Mouse (Mus musculus): Measurements from ENCODE around the gene Etv3.
"Not testable (repeated sequence)": the region's sequence is repeated elsewhere in the genome, so short reads cannot be mapped to it uniquely, and the experiment has no call there.

Etv3 gene

DNA sequence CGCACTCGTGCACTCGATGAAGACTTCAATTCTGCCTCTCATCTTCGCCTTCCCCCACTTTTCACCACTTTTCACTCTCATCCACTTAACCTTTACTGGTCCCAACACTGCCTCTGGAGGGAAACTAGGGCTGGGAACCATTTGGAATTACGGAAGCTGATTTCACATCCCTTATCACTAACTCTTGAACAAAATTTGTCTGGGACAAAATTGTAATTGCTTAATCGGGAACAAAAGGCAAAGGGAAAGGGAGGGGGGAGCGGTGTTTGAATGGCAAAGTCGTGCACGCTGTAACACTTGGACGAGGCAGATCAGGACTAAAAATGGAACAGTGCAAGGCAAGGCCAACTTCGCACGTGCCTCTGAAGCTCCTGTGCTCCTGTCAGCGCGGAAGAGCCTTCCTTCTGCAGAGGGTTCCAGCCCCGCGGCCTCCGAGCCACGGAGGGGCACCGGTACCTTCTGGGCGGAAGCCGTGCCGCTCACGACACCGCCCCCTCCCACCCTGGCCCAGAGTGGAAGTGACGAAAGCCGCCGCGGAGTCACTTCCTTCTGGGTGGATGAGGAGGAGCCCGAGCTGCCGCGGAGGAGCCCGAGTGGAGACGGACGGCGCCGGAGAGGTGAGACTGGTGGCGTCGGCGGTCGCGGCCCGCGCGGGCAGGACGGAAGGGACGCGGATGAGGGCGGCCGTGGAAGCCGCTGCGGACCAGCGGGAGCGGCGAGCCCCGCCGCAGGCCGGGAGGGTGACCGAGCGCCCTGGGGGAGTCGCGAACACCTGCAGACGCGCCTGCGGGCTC is at the start of gene Etv3:
TSS of gene Etv3 (plus strand) at position 365 of the 794 bp plus-strand sequence.
- DNase-seq (ENCODE audit: low spot score) = peak; percentile 65

DNA sequence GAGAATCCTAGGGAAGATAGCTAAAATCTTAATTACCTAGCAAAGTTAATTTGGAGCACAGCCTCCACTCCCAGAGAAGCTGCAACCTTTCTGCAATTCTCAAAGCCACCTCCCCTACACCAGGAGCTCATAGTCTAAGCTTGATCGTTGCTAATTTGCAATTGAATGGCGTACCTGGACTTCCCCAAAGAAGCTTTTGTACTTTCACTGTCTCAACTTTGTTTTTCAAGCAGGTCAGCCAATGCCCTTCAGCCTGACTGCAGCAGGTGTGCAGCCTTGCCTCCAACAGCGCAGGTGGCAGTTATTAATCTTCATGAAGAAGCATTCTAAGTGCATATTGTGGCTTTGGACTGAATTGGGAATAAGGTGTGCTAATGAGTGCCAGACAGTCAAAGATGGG is 47.3 kb upstream of the Etv3 start:
- not testable (repeated sequence) for DNase-seq (ENCODE audit: low spot score)

DNA sequence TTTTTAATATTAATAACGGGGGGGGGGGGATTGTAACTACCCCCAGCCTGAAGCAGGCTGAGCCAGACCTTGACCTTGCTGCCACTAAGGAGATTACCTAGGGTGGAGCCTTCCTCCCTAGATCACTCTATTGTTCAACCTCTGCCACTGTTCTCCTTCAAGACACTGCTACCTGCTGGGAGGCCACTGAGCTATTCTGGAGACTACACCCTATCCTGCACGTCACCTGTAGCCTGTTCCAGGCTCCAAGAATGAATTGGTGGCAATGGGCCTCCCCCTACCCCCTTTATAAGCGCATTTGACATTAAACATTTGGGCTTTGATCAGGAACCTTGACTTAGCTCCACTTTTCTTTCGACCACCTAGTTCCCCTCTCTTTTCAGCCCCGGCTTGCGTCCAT is 46.6 kb upstream of the Etv3 start:
- not testable (repeated sequence) for DNase-seq (ENCODE audit: low spot score)

DNA sequence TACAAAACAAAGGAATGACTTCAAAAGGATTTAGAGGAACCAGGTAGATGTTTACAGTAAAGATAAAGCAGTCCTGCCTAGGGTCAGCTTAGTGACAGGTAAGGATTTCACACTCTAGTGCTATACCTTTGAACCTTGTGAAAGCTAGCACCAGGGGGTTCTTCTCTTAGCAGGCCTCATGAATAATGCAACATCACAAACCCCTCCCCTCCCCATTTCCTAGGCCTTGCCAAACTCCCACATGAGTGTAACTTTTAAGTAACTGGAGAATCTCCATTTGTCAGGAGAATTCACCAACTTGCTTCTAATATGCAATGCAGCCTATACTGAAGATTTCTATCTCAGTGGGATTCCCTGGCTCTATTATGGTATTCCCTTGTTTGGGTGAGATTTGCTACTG is 46.0 kb upstream of the Etv3 start:
- not testable (repeated sequence) for DNase-seq (ENCODE audit: low spot score)

DNA sequence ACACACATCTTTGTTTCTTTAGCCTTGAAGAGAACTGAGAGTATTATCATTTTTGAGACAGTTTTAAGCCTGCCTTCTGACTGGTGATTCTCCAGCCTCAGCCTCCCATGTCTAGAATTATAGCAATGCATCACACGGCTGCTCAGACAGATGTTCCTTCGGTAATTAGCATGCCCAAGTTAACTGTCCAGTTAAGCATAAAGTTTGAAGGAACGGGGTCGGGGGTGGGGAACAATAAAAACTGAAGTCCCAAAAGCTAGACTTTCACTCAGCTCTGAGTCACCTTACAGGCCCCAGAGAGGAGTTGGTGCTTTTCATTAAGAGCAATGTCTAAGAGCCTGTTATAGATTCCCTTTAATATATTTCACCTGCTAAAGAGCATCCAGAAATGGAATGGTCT is 37.8 kb upstream of the Etv3 start:
- no peak for DNase-seq (ENCODE audit: low spot score)

DNA sequence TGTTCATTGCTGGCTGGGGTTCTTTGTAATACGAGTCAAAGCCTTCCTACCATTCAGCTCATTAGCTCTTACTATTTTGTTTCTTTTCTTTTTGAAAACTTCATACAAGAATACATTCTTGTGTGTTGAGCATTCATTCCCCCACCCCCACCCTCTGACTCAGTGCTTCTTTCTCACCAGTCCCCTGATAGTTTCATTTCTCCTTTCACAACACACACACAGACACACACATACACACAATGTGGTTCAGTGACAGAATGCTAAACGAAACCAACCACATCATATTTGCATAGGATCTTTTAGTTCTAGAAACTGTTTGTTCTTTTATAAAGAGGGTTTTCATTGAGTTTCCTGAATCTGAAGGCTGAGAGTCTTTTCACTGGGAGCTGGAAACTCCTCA is 37.3 kb upstream of the Etv3 start:
- DNase-seq (ENCODE audit: low spot score) = no peak

DNA sequence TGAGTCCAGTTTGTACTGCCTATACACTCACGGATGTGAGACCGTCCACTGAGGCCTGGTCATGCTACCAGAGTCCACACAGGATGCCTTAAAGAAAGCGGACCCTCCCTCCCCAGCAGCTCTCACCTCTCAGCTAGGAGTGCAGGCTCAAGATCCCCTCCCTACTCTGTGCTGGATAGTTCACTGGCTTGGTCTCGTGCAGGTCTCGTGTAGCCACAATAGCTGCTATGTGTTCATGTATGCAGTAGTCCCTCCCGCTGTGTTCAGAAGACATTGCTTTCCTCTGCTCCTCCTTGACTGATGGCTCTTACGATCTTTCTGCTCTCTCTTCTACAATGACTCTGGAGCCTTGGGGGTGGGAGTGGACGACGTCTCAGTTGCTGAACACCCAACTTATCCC is 26.9 kb upstream of the Etv3 start:
- DNase-seq (ENCODE audit: low spot score) = no peak

DNA sequence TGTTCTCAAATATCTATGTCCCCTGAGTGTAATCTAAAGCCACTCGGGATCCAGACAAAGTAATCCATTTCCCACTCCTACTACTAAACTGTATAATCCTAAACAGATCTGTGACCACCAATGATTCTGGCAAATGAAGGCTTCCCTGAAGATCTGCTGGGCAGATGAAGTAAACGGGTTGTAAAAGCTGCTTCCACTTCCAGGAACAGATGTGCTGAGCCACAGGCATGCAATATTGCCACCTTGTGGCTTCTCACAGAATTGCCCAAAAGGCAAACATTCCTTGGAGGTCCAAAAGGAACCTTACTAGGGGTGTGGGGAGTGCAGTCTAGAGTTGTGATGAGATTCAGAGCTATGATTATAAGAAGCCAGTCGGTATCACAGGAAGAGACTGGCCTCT is 26.1 kb upstream of the Etv3 start:
- DNase-seq (ENCODE audit: low spot score) = peak; percentile 30

DNA sequence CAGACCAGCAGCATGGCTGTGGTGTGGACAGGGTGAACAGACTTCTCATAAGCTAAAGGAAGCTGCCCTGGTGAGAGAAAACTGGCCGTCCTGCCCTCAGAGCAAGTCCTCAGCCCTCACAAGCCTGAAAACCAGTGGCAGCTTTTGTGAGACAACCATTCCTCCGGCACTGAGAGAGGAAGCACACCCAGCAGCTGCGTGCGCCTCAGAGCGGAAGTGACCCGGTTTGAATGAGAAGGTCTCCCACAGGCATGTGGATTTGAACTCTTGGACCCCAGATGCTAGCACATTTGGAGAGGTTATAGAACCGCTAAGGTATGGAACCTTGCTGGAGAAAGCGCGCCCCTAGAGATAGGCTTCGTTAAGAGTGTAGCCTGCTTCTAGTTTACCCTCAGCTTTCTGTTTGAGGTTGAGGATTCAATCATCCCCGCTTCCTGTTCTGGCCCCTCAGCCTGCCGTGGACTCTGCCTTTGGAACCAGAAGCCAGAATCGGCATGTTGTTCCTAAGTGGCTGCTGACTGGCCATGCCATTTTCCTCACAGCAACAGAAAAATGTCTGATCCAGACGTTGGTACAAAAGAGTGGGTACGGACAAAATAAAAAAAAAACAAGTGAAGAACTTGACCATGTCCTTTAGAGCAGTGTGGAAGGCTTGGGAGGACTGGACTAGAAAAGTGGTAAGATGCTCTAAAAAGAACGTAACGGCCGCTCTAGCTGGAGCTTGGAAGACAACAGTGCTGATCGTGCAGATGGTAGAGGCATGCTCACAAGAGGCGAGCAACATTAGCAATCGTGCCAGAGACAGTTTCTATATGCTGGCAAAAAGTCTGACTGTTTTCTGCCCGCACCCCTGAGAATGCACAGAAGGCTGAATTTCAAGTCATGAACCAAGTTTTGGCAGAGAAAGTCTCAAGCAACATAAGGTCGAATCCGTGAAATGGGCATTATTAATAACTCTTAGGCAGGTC is 24.8 kb upstream of the Etv3 start:
- no peak for DNase-seq (ENCODE audit: low spot score)

DNA sequence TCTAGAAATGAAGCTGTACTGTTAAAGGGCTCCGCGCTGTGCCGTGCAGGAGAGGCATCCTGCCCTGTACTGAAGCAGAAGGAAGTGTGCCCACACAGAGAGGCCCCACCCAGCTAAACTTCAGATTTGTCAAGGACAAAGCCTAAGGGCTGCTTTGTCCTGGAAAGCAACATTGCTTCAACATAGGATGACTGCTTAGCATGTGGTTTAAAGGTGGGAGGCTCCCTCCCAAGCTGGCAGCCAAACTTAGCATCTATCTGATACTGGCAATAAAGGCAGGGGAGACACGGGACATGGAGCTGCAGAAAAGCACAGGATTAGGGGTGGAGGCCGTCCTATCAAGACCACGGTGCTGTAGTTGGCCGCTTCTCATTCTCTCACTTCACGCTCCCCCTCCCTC is 24.1 kb upstream of the Etv3 start:
- DNase-seq (ENCODE audit: low spot score) = no peak

DNA sequence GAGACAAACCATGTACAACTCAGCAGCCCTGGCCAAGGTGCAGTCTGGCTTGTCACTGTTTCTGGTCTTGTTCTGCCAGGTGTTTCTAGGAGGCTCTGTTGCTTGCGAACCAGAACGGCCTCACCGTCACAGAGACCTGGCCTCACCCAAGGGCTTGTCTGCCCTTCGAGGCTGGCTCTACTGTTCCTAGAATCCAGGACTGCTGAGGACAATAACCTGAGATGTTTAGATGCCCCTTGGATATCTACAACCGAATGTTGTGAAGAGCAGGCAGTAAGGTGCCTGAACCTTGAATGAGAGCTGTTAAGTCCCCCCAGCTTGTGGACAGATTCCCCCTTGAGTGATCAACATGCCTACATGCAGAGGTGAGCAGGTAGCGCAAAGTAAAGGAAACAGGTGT is 22.4 kb upstream of the Etv3 start:
- no peak for DNase-seq (ENCODE audit: low spot score)

DNA sequence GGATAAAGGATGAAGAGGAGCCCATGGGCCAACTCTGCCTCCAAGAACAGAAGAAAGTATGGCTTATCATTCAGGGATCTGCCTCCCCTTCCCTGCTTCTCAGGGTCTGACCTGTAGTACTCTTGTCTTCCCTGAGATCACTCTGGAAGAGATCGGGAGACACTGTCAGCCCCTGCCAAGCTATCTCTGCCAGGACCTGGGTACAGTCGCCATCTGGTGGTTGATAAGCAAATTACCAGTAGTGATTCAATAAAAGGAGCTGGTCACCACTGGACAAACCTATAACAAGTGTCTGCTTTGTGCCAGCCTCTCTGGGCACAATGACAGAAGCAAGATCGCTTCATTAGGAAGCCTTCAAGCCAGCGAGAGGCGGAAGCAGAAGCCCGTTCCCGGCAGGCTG is 20.9 kb upstream of the Etv3 start:
- no peak for DNase-seq (ENCODE audit: low spot score)

DNA sequence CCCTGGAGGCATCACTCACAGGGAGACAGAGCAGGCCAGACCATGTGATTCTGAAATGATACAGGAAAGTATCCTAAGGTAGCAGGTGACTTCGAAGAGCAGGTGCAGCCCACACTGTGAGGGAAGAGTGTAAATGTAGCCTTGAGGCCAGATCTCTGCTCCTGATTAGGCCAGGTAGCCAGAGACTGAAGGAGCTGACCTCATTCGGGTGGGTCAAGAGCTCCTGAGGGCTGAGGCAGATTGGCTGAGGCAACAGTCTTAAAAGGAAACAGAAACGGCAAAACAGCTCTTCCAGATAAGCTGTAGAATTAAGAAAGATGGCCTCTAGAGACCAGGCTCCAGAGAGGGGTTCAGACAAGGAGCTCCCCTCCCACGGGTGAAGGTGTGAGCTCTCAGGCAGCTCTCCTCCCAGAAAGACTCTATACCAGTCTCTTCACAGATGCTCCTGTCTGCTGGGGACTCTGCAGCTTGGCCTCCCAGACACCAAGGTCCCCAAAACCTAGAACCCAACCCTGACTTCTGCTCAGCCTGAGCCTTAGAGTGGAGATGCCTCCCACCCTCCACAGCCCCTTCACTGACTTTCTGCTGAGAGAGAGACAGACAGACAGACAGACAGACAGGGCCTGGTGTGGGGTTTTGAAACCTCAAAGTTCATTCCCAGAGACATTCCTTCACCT is 20.3 kb upstream of the Etv3 start:
- no peak for DNase-seq (ENCODE audit: low spot score)

DNA sequence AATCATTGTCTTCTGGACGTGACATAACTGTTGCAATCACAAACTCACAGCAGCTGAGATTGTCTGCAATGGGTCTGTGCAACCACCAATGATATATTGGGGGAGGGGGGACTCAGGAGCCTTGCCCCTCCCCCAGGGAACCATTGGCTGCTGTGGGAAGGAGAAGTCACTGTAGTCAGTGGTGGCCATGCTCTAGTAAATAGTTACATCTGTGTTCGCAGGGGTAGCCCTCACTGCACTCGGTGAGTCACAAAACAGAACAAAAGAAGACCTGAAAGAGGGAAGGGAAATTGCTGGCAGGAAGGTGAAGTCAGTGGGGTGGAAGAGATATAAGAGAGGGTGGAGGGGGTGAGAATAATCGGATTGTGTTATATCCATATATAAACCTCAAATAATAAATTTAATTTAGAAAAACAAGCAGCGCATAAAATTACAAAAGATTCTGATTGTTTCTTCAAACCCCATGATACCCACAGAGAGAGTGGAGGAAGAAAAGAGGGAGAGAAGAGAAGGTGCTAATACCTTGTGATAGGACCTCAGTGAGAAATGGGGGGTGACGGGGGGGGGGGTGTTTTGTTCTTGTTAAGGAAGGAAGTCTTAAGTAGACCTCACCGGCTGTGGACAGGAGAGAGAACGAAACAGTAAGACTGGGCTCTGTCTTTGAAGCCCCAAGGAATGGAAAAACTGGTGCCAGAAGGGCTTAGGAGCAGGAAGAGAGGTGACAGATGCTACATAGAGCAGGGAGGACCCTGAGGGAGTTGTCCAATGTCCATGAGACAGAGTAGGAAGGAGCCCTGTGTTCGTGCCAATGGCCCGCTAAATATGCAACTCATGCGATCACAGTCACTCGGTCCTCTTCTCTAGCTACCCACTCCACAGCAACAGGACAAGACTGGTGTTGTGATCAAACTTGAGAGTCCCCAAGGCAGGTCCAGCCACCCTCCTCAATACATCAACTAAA is 18.5 kb upstream of the Etv3 start:
- DNase-seq (ENCODE audit: low spot score) = no peak

DNA sequence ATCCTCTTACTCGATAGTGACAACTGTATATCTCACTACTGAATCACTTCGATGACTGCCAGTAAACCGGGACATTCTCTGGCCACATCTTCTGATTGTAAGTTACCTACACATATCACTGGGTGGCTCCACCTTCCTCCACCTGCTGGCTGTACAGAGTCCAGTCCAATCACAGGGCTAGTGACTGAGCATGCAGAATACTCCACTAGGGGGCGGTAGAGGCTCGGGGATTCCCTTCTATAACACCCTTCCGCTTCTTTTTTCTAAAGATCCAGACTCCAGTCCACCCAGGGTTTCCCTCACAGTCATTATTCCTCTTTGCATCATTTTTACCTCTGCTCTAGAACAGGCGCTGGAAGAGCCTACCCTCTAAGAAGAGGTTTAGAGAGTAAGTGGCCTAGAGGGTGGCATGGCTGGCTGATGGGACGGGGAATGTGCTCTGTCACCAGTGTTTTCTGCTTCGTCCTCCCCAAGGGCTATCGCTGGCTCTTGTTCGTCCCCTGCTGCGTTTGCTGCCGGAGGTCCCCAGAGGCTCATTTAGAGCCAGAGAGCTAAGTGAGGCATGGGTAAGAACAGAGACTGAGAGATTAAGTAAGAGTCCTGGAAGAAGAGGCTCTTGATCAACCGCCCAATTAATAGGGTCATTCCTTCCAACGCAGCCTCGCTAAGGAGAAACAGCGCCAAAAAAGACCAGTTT is 16.9 kb upstream of the Etv3 start:
- peak; percentile 65 for DNase-seq (ENCODE audit: low spot score)

DNA sequence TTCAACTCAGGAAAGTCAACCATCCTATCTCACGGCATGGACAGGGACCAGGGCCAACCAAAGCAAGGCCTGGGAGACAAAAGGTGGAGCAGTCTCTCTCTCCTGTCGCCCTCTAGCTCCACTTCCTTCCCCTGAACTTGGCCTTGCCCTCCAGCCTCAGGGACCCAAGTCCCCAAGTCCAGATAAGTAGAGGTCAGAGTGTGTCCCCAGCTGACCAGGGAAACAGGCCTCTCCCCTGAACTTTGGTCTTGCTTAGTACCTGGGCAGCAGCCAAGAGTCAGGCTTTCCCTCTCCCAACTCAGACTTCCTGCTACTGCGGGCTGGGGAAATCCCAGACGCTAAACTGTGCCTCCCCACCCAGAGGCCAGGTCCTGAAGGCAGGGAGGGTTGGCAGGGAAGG is 16.1 kb upstream of the Etv3 start:
- DNase-seq (ENCODE audit: low spot score) = no peak

DNA sequence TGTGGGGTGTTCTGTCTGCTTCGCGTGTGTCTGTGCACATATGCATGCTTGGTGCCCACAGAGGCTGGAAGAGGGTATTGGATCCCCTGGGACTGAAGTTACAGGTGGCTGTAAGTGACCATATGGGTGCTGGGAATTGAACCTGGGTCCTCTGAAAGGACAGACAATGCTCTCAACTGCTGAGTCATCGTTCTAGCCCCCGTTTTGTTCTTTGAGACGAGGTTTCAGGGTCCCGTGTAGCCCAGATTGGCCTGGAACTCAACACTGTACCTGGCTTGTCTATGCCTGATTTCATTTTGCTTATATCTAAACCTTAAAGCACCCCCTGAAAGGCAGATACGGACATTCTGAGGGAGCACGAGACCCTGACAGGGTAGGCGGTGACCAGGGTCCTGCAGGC is 14.4 kb upstream of the Etv3 start:
- DNase-seq (ENCODE audit: low spot score) = no peak

DNA sequence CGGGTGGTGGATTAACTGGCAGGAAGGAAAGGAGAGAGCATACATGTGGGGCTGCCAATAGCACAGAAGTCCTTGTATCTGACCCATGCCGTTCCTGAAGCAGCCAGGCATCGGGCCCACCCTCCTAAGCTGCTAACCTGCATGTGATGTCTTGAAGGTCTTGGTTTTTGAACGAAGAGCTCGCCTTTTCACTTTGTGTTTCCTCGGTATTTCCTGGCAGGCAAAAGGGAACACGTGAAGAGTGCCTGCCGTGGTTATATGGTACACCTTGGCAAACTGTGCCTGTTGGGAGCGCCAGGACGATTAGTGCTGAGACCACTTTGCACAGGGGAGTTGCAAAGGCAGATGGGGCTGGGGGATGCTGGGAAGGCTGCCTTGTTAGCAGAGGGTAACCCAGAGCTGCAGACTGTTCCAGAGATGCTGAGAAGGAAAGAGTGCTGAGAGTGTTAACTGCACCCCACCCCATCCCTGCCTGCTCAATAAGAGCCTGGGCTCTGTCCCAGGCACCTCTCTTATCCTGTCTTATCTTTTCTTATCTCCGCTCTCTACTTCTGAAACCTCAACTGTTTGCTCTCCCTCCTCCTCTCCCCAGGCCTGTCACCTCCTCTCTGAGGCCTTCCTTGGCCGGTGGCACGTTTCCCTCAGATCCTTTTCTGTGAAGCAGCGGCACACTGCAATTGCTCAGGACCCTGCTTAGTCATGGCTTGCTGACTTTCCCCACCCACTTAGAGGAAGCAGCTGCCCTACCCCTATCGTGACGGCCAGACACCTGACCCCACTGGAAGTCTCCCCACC is 13.0 kb upstream of the Etv3 start:
- DNase-seq (ENCODE audit: low spot score) = no peak

DNA sequence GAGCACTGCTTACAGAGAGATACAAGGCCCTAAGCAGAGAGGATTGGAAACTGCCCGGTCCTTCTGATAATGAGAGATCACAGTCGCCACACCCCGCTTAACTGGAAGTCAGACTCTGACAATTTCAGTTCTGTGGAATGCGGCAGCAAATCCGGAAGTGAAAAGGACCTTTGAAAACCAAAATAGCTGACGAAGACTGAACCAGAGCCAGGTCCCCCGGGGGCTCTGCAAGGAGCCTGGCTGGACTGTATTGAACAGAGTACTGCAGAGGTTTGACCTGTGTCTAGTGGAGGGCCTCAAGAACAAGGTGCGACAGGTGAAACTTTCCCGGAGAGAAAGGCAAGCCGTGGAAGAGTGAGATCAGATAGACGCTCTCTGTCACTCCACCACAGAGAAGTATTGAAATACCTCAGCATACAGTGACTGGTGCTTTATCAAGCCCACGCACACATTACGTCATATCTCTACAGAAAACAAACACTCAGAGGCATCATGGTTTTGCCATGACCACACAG is 9.6 kb upstream of the Etv3 start:
- DNase-seq (ENCODE audit: low spot score) = no peak

DNA sequence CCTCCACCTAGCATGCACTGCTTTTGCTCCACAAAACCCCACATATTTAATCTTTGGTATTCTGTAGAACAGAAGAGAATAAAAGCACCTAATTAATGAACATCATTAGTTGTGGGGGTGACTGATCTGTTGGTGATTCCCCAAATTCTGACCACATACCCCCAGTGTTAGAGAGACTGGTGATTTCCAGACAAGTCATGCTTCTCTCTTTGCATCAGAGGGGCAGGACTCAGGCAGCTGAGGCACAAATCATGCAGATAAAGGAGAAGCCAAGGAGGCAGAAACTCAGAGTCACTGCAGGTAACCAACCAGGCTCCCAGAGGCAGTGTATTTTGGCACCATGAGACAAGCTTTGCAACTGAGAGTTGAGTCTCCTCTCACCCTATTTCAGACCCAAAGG is 6.8 kb upstream of the Etv3 start:
- DNase-seq (ENCODE audit: low spot score) = no peak
